Mouse (Mus musculus) gastrocnemius, postnatal 10 days (tissue): ENCODE data around the gene Ripk1. TPM values are rescaled to one million over a fixed set of nuclear protein-coding genes. Genes with fewer than 3 reads are reported as not detected.
A peak's percentile ranks its signal among the peaks of the same experiment; 100 is the strongest.

Experiments
- DNase-seq: peaks from one replicate; pipeline ENCODE4 v3.0.0; 2021; ENCODE audit warnings: mixed read lengths
- long read RNA-seq, 2 experiments: library from polyadenylated mRNA; stranded (forward); transcript quantifications; one replicate each; pipeline ENCODE4 v2.0.0; 2021
- total RNA-seq, 2 experiments: library from RNA; stranded (reverse); gene quantifications; 2 replicates each; pipeline ENCODE4 v1.2.3; 2021

The Ripk1 gene
- total RNA-seq, result 10 to 100 TPM in 1 of 2 experiments, 1 to 10 TPM in 1; 8.5 to 11.2 TPM
- long read RNA-seq, experiment 1, transcript Ripk1-201 (11 exons, 3,266 nt), result major isoform, 7 of 7 reads
- long read RNA-seq, experiment 1, partial matches to known transcripts, result 0 of 7 reads
- long read RNA-seq, experiment 1, other reads (novel, unspliced or antisense), result 0 of 7 reads
- long read RNA-seq, experiment 2, transcript Ripk1-201 (11 exons, 3,266 nt), result major isoform, 10 of 15 reads
- long read RNA-seq, experiment 2, partial matches to known transcripts, result 1 of 15 reads
- long read RNA-seq, experiment 2, other reads (novel, unspliced or antisense), result 4 of 15 reads

- DNase-seq, result peak; percentile 91
Observed at GRCm38 (mm10) chr13:34002058-34003006, at the start of gene Ripk1, which contains the start of gene Serpinb6a. Gene Ripk1, plus strand, starts transcription at chr13:34002363. Gene Serpinb6a, minus strand, starts transcription at chr13:34002794.

DNA sequence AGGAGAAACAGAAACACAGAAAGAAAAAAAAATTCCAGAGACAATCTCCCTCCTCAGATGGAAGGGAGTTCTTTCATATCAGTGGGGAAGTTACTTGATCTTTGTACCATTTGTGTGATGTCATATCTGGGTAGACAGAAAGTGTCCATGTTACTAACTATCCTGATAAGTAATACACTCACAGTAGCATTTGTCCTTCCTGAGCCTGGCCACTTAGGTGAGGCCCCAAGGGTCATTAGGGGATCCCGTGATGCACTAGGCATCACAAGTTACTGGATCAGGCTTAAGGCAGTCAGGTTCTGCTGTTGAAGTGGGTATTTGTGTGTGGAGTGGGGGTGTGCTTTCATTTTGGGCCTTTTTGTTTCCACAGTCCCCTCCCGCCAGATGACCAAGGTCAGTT lies 49.2 kb upstream of the Ripk1 start:
- DNase-seq, result no peak

- peak; percentile 9 for DNase-seq
Observed at GRCm38 (mm10) chr13:33956571-33957421, 45.4 kb upstream of the Ripk1 start.

- no peak for DNase-seq
Observed at GRCm38 (mm10) chr13:33959771-33960170, 42.4 kb upstream of the Ripk1 start.

GRCm38 (mm10) chr13:33964206-33965046 lies 37.7 kb upstream of the Ripk1 start, which contains the start of gene Nqo2:
Gene Nqo2, plus strand, starts transcription at chr13:33964687.
- peak; percentile 58 for DNase-seq

DNA sequence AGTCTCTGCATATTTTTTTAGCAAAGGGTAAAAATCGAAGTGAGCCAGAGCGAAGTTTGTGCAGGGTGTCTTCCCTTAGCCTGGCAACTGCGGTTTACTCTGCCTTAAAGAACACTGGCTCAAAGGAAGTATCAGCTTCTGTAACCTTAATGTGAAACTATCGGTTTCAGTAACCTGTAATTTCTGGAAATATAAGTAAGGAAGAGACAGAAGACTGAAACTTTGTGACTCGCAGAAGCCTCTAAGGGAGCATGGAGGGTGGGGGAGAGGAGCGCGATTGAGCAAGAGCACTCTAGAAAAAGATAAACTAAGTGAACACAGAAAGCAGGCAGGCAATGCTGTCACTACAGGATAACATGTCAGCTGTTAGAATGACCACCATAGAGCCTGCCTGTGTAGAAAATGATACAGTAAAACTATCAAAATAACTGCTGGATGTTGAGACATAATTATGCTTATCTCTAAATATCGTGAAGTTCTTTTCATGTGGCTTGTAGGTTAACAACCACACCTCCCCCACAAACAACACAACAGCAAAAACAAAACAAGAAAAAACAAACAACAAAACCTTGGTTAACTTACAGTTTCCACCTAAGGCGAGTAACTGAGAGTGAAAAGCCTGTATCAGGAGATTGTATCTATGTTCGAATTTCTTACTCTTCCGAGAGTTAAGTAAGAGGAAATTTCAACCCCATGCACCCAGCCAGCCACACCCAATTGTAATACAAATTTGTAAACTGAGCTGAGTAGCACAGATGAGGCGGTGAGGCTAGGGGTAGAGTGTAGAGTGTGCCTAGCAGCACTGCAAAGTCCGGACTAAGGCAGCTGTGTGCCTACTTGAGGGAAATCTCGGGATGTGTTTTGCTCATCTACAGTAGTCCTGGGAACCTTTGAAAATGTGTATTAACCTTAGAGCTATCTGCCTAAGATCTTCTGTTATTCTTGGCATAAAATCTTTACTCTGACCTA lies 36.8 kb upstream of the Ripk1 start:
- DNase-seq, result no peak

DNA sequence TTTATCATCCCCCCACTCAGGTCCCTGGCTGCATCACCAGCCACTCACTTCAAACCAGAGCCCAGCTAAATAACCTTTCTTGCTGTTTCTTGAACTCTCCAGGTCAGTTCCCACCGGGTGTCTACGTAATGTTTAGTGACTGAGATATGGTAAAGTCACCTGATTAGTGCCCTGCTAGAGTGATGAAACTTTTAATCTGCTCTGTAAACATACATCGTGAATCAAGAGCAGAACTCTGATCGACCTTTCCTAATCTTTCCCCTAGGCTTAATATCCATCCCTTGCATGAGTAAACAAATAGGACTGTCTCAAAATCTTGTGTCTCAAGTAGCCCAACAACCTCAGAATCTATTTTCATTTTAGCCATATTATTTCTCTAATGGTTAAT lies 36.1 kb upstream of the Ripk1 start:
- DNase-seq, result no peak

DNA sequence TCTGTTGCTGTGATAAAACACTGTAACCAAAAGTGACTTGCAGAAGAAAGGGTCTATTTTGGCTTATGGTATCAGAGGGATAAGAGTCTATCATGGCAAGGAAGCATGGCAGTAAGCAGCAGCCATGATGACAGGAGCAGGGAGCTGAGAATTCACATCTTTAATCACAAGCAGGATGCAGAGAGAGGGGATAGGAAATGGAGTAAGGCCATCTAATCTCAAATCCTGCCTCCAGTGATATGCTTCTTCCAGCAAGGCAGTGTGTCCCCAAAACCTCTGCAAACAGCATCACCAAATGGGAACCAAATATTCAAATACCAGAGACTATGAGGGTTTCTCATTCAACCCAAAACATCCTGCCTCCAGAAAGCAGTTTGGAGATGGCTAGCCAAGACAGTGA lies 35.6 kb upstream of the Ripk1 start:
- no peak for DNase-seq

- no peak for DNase-seq
Observed at GRCm38 (mm10) chr13:33989625-33990024, 12.5 kb upstream of the Ripk1 start.

- peak; percentile 69 for DNase-seq
Observed at GRCm38 (mm10) chr13:33995197-33995596, 7.0 kb upstream of the Ripk1 start.

- DNase-seq, result no peak
Observed at GRCm38 (mm10) chr13:34003058-34003457, 895 bp downstream of the Ripk1 start.

- no peak for DNase-seq
Observed at GRCm38 (mm10) chr13:34007234-34007633, 5.1 kb downstream of the Ripk1 start.

- DNase-seq, result no peak
Observed at GRCm38 (mm10) chr13:34016927-34017569, 14.9 kb downstream of the Ripk1 start.

GRCm38 (mm10) chr13:34018521-34018920 lies 16.4 kb downstream of the Ripk1 start:
- DNase-seq, result no peak

GRCm38 (mm10) chr13:34021998-34022397 lies 19.8 kb downstream of the Ripk1 start:
- no peak for DNase-seq

DNA sequence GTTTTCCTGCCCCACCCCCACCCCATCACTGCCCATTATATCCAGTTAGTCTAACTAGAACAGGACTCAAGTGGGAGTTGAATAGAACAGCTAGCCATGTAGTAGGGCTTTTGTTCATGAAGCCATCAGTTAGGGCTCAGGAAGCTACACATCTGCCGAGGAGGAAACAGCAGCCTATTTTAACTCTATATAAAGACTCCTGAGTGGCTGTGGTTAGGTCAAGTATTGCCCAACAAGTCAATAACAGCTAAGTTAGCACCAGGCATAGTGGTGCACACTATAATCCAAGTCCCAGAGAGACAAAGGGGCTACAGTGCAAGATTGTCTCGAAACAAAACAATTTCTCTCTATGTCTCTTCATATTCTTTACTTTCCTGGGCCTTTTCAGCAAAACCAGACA lies 29.9 kb downstream of the Ripk1 start:
- no peak for DNase-seq

GRCm38 (mm10) chr13:34035424-34035823 lies 33.3 kb downstream of the Ripk1 start:
- DNase-seq, result no peak

- DNase-seq, result no peak
Observed at GRCm38 (mm10) chr13:34036726-34037125, 34.6 kb downstream of the Ripk1 start.
